Mouse (Mus musculus): Measurements from ENCODE around the gene Lemd1. TPM values are rescaled to one million over a fixed set of nuclear protein-coding genes. Genes with fewer than 3 reads are reported as not detected.
"Not testable (repeated sequence)": the region's sequence is repeated elsewhere in the genome, so short reads cannot be mapped to it uniquely, and the experiment has no call there.

Gene Lemd1
- total and polyA plus RNA-seq, 3 experiments = not detected

GRCm38 (mm10) chr1:132276694-132277093 is 85.5 kb downstream of the Lemd1 start:
- H3K4me3 ChIP-seq (replicated peaks in 1 of 3; ENCODE audit: low read depth in 2 of 3, low read length in 2 of 3, poor library complexity in 1 of 3) = no peak overlapping the region
- H3K36me3 ChIP-seq (replicated peaks in 1 of 2; ENCODE audit: control insufficient read depth in 1 of 2, insufficient read depth in 1 of 2, low read length in 1 of 2) = no peaks in the 10 kb centered on the region
- TF ChIP-seq ZMIZ1 (IDR thresholded peaks at IDR 0.05; ENCODE audit: low read depth, low read length) = no peak
- no peak for TF ChIP-seq JUN (IDR thresholded peaks at IDR 0.05; ENCODE audit: insufficient read depth, low read depth, low read length)
- no peak for TF ChIP-seq BHLHE40 (IDR thresholded peaks at IDR 0.05; ENCODE audit: low read depth, low read length)
- no peak for TF ChIP-seq SMC3 (IDR thresholded peaks at IDR 0.05; ENCODE audit: low read depth, low read length)
- TF ChIP-seq HCFC1 (IDR thresholded peaks at IDR 0.05; ENCODE audit: low read depth, low read length) = no peak
- no peak for TF ChIP-seq CHD2 (IDR thresholded peaks at IDR 0.05; ENCODE audit: low read length)
- no peak for TF ChIP-seq PAX5 (IDR thresholded peaks at IDR 0.05; ENCODE audit: low read length)
- TF ChIP-seq CHD1 (IDR thresholded peaks at IDR 0.05; ENCODE audit: low read depth, low read length) = no peak
- TF ChIP-seq MAFK (IDR thresholded peaks at IDR 0.05; ENCODE audit: insufficient replicate concordance, low read length) = no peak
- TF ChIP-seq POLR2A (IDR thresholded peaks at IDR 0.05; ENCODE audit: low read depth, low read length) = no peak
- no peak for TF ChIP-seq IRF4 (IDR thresholded peaks at IDR 0.05; ENCODE audit: low read depth, low read length)
- no peak for TF ChIP-seq ZC3H11A (IDR thresholded peaks at IDR 0.05; ENCODE audit: low read depth, low read length)
- no peak for TF ChIP-seq KAT2A (IDR thresholded peaks at IDR 0.05; ENCODE audit: insufficient replicate concordance, low read length)
- no peaks in the 10 kb centered on the region for H3K27me3 ChIP-seq (replicated peaks)
- dilution Hi-C loops (cut with MboI; ENCODE audit: extremely low pct_ligation_motif_present, extremely low pct_unique_long_range_greater_than_20kb, low sequenced_read_pairs) (no loop called here), in situ Hi-C loops (cut with MboI; ENCODE audit: low pct_ligation_motif_present, low pct_unique_long_range_greater_than_20kb, low sequenced_read_pairs) (no loop called here)
- no peaks in the 10 kb centered on the region for H3K4me1 ChIP-seq (ENCODE audit: control insufficient read depth in 1 of 2, insufficient read depth in 2 of 2)
- no peak for DNase-seq (ENCODE audit: extremely low read depth)
- H3K79me2 ChIP-seq (replicated peaks; ENCODE audit: control insufficient read depth, extremely low read depth, insufficient read depth, poor library complexity, severe bottlenecking) = no peaks in the 10 kb centered on the region
- H3K4me2 ChIP-seq (ENCODE audit: insufficient read depth, low read depth, poor library complexity, severe bottlenecking) = no peak overlapping the region
- H3K9me3 ChIP-seq (replicated peaks; ENCODE audit: low read length) = no peaks in the 10 kb centered on the region
- H3K27ac ChIP-seq (ENCODE audit: insufficient read depth, low read depth) = no peak overlapping the region
- H3K9ac ChIP-seq (ENCODE audit: insufficient read depth, low read depth) = no peak overlapping the region

- no peak overlapping the region for H3K4me3 ChIP-seq (replicated peaks in 1 of 3; ENCODE audit: low read depth in 2 of 3, low read length in 2 of 3, poor library complexity in 1 of 3)
- no peak overlapping the region for H3K9ac ChIP-seq (ENCODE audit: insufficient read depth, low read depth)
- H3K79me2 ChIP-seq (replicated peaks; ENCODE audit: control insufficient read depth, extremely low read depth, insufficient read depth, poor library complexity, severe bottlenecking) = no peaks in the 10 kb centered on the region
- no peak overlapping the region for H3K4me2 ChIP-seq (ENCODE audit: insufficient read depth, low read depth, poor library complexity, severe bottlenecking)
- in situ Hi-C loops (cut with MboI; ENCODE audit: low pct_ligation_motif_present, low pct_unique_long_range_greater_than_20kb, low sequenced_read_pairs) = no loop called here
- no peaks in the 10 kb centered on the region for H3K36me3 ChIP-seq (replicated peaks in 1 of 2; ENCODE audit: control insufficient read depth in 1 of 2, insufficient read depth in 1 of 2, low read length in 1 of 2)
- TF ChIP-seq ZC3H11A (IDR thresholded peaks at IDR 0.05; ENCODE audit: low read depth, low read length) (no peak), CTCF (conservative IDR thresholded peaks at IDR 0.05 in 1 of 2, IDR thresholded peaks at IDR 0.05 in 1 of 2; ENCODE audit: low read depth in 2 of 2, low read length in 2 of 2) (no peak), ZMIZ1 (IDR thresholded peaks at IDR 0.05; ENCODE audit: low read depth, low read length) (no peak), MYC (IDR thresholded peaks at IDR 0.05; ENCODE audit: low read depth, low read length) (no peak), UBTF (IDR thresholded peaks at IDR 0.05; ENCODE audit: low read depth, low read length) (no peak), MXI1 (IDR thresholded peaks at IDR 0.05; ENCODE audit: low read depth, low read length) (no peak), ZKSCAN1 (IDR thresholded peaks at IDR 0.05; ENCODE audit: borderline replicate concordance, low read depth, low read length) (no peak), MAZ (IDR thresholded peaks at IDR 0.05; ENCODE audit: low read depth, low read length) (no peak), KAT2A (IDR thresholded peaks at IDR 0.05; ENCODE audit: insufficient replicate concordance, low read length) (no peak), E2F4 (IDR thresholded peaks at IDR 0.05; ENCODE audit: insufficient replicate concordance, low read depth, low read length) (no peak)
- dilution Hi-C loops (cut with MboI; ENCODE audit: extremely low pct_ligation_motif_present, extremely low pct_unique_long_range_greater_than_20kb, low sequenced_read_pairs) = no loop called here
- H3K27ac ChIP-seq (ENCODE audit: insufficient read depth, low read depth) = no peak overlapping the region
- no peak for DNase-seq (ENCODE audit: extremely low read depth)
- no peaks in the 10 kb centered on the region for H3K27me3 ChIP-seq (replicated peaks)
- no peaks in the 10 kb centered on the region for H3K4me1 ChIP-seq (ENCODE audit: control insufficient read depth in 1 of 2, insufficient read depth in 2 of 2)
- no peaks in the 10 kb centered on the region for H3K9me3 ChIP-seq (replicated peaks; ENCODE audit: low read length)
Observed at GRCm38 (mm10) chr1:132277124-132277523, 85.9 kb downstream of the Lemd1 start.

GRCm38 (mm10) chr1:132280636-132281035 is 89.4 kb downstream of the Lemd1 start:
- H3K27ac ChIP-seq (ENCODE audit: insufficient read depth, low read depth); H3K79me2 ChIP-seq (replicated peaks; ENCODE audit: control insufficient read depth, extremely low read depth, insufficient read depth, poor library complexity, severe bottlenecking); H3K4me2 ChIP-seq (ENCODE audit: insufficient read depth, low read depth, poor library complexity, severe bottlenecking); H3K9me3 ChIP-seq (replicated peaks; ENCODE audit: low read length); in situ Hi-C loops (cut with MboI; ENCODE audit: low pct_ligation_motif_present, low pct_unique_long_range_greater_than_20kb, low sequenced_read_pairs); H3K4me1 ChIP-seq (ENCODE audit: control insufficient read depth in 1 of 2, insufficient read depth in 2 of 2); H3K4me3 ChIP-seq (replicated peaks in 1 of 3; ENCODE audit: low read depth in 2 of 3, low read length in 2 of 3, poor library complexity in 1 of 3); H3K9ac ChIP-seq (ENCODE audit: insufficient read depth, low read depth); H3K27me3 ChIP-seq (replicated peaks); DNase-seq (ENCODE audit: extremely low read depth); H3K36me3 ChIP-seq (replicated peaks in 1 of 2; ENCODE audit: control insufficient read depth in 1 of 2, insufficient read depth in 1 of 2, low read length in 1 of 2); dilution Hi-C loops (cut with MboI; ENCODE audit: extremely low pct_ligation_motif_present, extremely low pct_unique_long_range_greater_than_20kb, low sequenced_read_pairs): not testable (repeated sequence)
